Mouse (Mus musculus): Measurements from ENCODE around the gene Cd164l2.

GRCm38 (mm10) chr4:133256820-133257219 is 44.9 kb downstream of the Cd164l2 start:
- TF ChIP-seq POLR2A (IDR thresholded peaks at IDR 0.05; ENCODE audit: low read depth, low read length) (no peak), CTCF (IDR thresholded peaks at IDR 0.05; ENCODE audit: borderline replicate concordance, insufficient read depth, low read length) (no peak)

Data from embryonic fibroblast, embryonic 13.5 days (primary cell).